Mouse (Mus musculus): Measurements from ENCODE around the gene Tubg1. TPM values are rescaled to one million over a fixed set of nuclear protein-coding genes. Genes with fewer than 3 reads are reported as not detected.
"Not testable (repeated sequence)": the region's sequence is repeated elsewhere in the genome, so short reads cannot be mapped to it uniquely, and the experiment has no call there.

The Tubg1 gene
- polyA plus RNA-seq, 1 experiment from 2014 or later, result 24.7 TPM

GRCm38 (mm10) chr11:101160981-101161505 is 41.3 kb downstream of the Tubg1 start:
- not testable (repeated sequence) for H3K36me3 ChIP-seq (ENCODE audit: inconsistent target); H3K27ac ChIP-seq; H3K4me3 ChIP-seq (ENCODE audit: inconsistent target); H3K79me2 ChIP-seq (ENCODE audit: inconsistent target)
- WGBS (ENCODE audit: missing documents), result 89% methylated on average over 4 of the region's 8 CpGs

- no peak overlapping the region for H3K27ac ChIP-seq
- no peaks in the 10 kb centered on the region for H3K36me3 ChIP-seq (ENCODE audit: inconsistent target)
- 92% methylated on average over 13 of the region's 15 CpGs for WGBS (ENCODE audit: missing documents)
- no peak overlapping the region for H3K4me3 ChIP-seq (ENCODE audit: inconsistent target)
- no peaks in the 10 kb centered on the region for H3K79me2 ChIP-seq (ENCODE audit: inconsistent target)
Measured at GRCm38 (mm10) chr11:101161551-101161950, 41.8 kb downstream of the Tubg1 start.

- 0 out of 2 replicates have a peak, but pooled peaks cover under 1% of the 10 kb centered on the region for H3K36me3 ChIP-seq (ENCODE audit: inconsistent target)
- WGBS (ENCODE audit: missing documents), result 93% methylated on average over 4 of the region's 5 CpGs
- H3K27ac ChIP-seq, result no peak overlapping the region
Measured at GRCm38 (mm10) chr11:101162301-101162700, 42.6 kb downstream of the Tubg1 start.

GRCm38 (mm10) chr11:101162772-101163171 is 43.0 kb downstream of the Tubg1 start:
- 92% methylated on average over 5 of the region's 5 CpGs for WGBS (ENCODE audit: missing documents)
- no peak overlapping the region for H3K27ac ChIP-seq
- H3K36me3 ChIP-seq (ENCODE audit: inconsistent target), result 0 out of 2 replicates have a peak, but pooled peaks cover 5% of the 10 kb centered on the region

More at GRCm38 (mm10) chr11:101162301-101162700, 42.6 kb downstream of the Tubg1 start:
- H3K4me3 ChIP-seq (ENCODE audit: inconsistent target), result no peak overlapping the region
- H3K79me2 ChIP-seq (ENCODE audit: inconsistent target), result no peaks in the 10 kb centered on the region

GRCm38 (mm10) chr11:101163476-101164350 is 44.0 kb downstream of the Tubg1 start:
- Histone ChIP-seq H3K4me3 (ENCODE audit: inconsistent target) (no peak overlapping the region), H3K27ac (no peak overlapping the region), H3K79me2 (ENCODE audit: inconsistent target) (no peaks in the 10 kb centered on the region), H3K36me3 (ENCODE audit: inconsistent target) (0 out of 2 replicates have a peak, but pooled peaks cover 7% of the 10 kb centered on the region)
- 49% methylated on average over 34 of the region's 49 CpGs for WGBS (ENCODE audit: missing documents)

More at GRCm38 (mm10) chr11:101162772-101163171, 43.0 kb downstream of the Tubg1 start:
- no peaks in the 10 kb centered on the region for H3K79me2 ChIP-seq (ENCODE audit: inconsistent target)
- no peak overlapping the region for H3K4me3 ChIP-seq (ENCODE audit: inconsistent target)

GRCm38 (mm10) chr11:101164351-101164665 is 44.6 kb downstream of the Tubg1 start:
- 47% methylated on average over 21 of the region's 21 CpGs for WGBS (ENCODE audit: missing documents)

GRCm38 (mm10) chr11:101164677-101165580 is 45.2 kb downstream of the Tubg1 start:
- H3K27ac ChIP-seq, result no peak overlapping the region
- H3K79me2 ChIP-seq (ENCODE audit: inconsistent target), result no peaks in the 10 kb centered on the region; the same call in 1 of the 2 replicates
- H3K4me3 ChIP-seq (ENCODE audit: inconsistent target), result no peak overlapping the region
- 0 out of 2 replicates have a peak, but pooled peaks cover 7% of the 10 kb centered on the region for H3K36me3 ChIP-seq (ENCODE audit: inconsistent target)
- 55% methylated on average over 35 of the region's 35 CpGs for WGBS (ENCODE audit: missing documents)

More at GRCm38 (mm10) chr11:101164351-101164665, 44.6 kb downstream of the Tubg1 start:
- H3K79me2 ChIP-seq (ENCODE audit: inconsistent target), result no peaks in the 10 kb centered on the region
- no peak overlapping the region for H3K27ac ChIP-seq
- H3K36me3 ChIP-seq (ENCODE audit: inconsistent target), result 0 out of 2 replicates have a peak, but pooled peaks cover 7% of the 10 kb centered on the region
- no peak overlapping the region for H3K4me3 ChIP-seq (ENCODE audit: inconsistent target)

- no peak overlapping the region for H3K4me3 ChIP-seq (ENCODE audit: inconsistent target)
- 0 out of 2 replicates have a peak, but pooled peaks cover 7% of the 10 kb centered on the region for H3K36me3 ChIP-seq (ENCODE audit: inconsistent target)
- no peak overlapping the region for H3K27ac ChIP-seq
- whole genome bisulfite sequencing (ENCODE audit: missing documents), result 78% methylated on average over 14 of the region's 14 CpGs
- H3K79me2 ChIP-seq (ENCODE audit: inconsistent target), result no peaks in the 10 kb centered on the region; the same call in 1 of the 2 replicates
Measured at GRCm38 (mm10) chr11:101166357-101166756, 46.6 kb downstream of the Tubg1 start.

GRCm38 (mm10) chr11:101167211-101167962 is 47.6 kb downstream of the Tubg1 start:
- Histone ChIP-seq H3K27ac (no peak overlapping the region), H3K36me3 (ENCODE audit: inconsistent target) (0 out of 2 replicates have a peak, but pooled peaks cover 7% of the 10 kb centered on the region), H3K79me2 (ENCODE audit: inconsistent target) (no peaks in the 10 kb centered on the region; the same call in 1 of the 2 replicates), H3K4me3 (ENCODE audit: inconsistent target) (no peak overlapping the region)
- WGBS (ENCODE audit: missing documents), result 66% methylated on average over 19 of the region's 19 CpGs

GRCm38 (mm10) chr11:101167963-101168300 is 48.2 kb downstream of the Tubg1 start:
- H3K4me3 ChIP-seq (ENCODE audit: inconsistent target), result no peak overlapping the region
- WGBS (ENCODE audit: missing documents), result 61% methylated on average over 8 of the region's 8 CpGs
- H3K79me2 ChIP-seq (ENCODE audit: inconsistent target), result no peaks in the 10 kb centered on the region; the same call in 1 of the 2 replicates
- H3K36me3 ChIP-seq (ENCODE audit: inconsistent target), result 0 out of 2 replicates have a peak, but pooled peaks cover 7% of the 10 kb centered on the region
- H3K27ac ChIP-seq, result no peak overlapping the region

- whole genome bisulfite sequencing (ENCODE audit: missing documents), result 39% methylated on average over 10 of the region's 18 CpGs
- H3K4me3 ChIP-seq (ENCODE audit: inconsistent target), result no peak overlapping the region
- H3K36me3 ChIP-seq (ENCODE audit: inconsistent target), result 0 out of 2 replicates have a peak, but pooled peaks cover 7% of the 10 kb centered on the region
- H3K27ac ChIP-seq, result no peak overlapping the region
- no peaks in the 10 kb centered on the region; the same call in 1 of the 2 replicates for H3K79me2 ChIP-seq (ENCODE audit: inconsistent target)
Measured at GRCm38 (mm10) chr11:101168301-101168980, 48.7 kb downstream of the Tubg1 start.

GRCm38 (mm10) chr11:101169301-101170107 is 49.8 kb downstream of the Tubg1 start:
- no peak overlapping the region for H3K27ac ChIP-seq
- 0 out of 2 replicates have a peak, but pooled peaks cover 7% of the 10 kb centered on the region for H3K36me3 ChIP-seq (ENCODE audit: inconsistent target)
- H3K79me2 ChIP-seq (ENCODE audit: inconsistent target), result no peaks in the 10 kb centered on the region; the same call in 1 of the 2 replicates
- 42% methylated on average over 12 of the region's 17 CpGs for WGBS (ENCODE audit: missing documents)
- H3K4me3 ChIP-seq (ENCODE audit: inconsistent target), result peak overlapping the region; percentile 74; the same call in 1 of the 2 replicates

All from macrophage (primary cell).